Mouse (Mus musculus): ENCODE results near the gene Slc35a1. TPM values are rescaled to one million over a fixed set of nuclear protein-coding genes. Genes with fewer than 3 reads are reported as not detected.
"Not testable (repeated sequence)": the region's sequence is repeated elsewhere in the genome, so short reads cannot be mapped to it uniquely, and the experiment has no call there.

Gene Slc35a1
- 45.4 and 46.1 TPM in 2 replicates for total RNA-seq (2021)
- long read RNA-seq, transcript Slc35a1-201 (8 exons, 2,039 nt), result major isoform, 119 of 127 reads
- long read RNA-seq, partial matches to known transcripts, result 1 of 127 reads
- long read RNA-seq, other reads (novel, unspliced or antisense), result 7 of 127 reads

DNA sequence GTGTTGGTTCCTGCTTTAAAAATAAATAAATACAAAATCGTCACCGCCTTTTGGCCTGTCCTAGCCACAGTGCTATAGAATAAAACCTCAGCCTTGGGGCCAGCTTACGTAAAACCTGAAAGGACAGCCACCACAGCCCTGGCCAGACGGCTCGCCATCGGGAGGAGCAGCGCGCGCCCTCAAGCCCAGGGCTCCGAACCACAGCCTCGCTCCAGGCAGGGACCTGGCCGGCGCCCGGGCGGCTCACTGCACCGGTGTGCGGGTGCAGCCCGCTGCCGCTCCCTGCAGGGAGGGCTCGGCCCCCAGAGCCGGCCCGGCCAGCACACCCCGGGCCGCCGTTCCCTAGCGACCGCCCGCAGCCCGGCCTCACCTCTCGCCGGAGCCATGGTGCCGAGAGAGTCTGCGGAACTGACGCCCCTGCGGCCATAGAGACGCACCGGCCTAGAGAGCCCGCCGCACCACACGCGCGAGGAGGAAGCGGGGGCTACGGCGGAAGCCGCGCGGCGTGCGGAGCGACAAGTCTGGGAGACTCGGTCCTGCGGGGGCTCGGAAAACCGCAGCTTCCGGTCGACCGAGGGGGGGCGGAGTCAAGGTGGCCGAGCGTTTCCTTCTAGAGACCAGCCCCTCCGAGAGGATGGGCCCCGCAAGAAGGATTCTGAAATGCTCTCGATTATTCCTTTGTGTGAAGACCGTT is at the start of gene Slc35a1:
TSS of gene Slc35a1 (minus strand) at position 565 of the 694 bp plus-strand sequence.
- DNase-seq, result peak; percentile 93

DNA sequence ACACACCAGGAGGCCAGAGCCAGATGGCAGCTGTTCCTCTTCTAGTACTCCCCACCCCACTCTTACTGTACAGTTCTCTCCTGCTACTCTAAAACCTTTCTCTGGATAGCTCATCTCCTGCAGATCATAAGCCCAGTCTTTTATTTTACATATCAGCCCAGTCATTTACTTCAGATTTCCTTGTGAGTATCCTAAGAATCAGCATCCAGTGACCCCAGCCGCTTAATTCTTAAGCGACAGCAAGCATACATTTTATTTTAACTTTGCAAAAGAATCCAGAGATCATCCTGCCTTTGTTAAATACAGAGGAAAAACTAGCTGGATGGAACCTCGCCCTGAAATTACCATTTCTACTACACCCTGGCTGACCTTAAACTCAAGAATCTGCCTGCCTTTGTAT is 47.2 kb upstream of the Slc35a1 start:
- no peak for DNase-seq

DNA sequence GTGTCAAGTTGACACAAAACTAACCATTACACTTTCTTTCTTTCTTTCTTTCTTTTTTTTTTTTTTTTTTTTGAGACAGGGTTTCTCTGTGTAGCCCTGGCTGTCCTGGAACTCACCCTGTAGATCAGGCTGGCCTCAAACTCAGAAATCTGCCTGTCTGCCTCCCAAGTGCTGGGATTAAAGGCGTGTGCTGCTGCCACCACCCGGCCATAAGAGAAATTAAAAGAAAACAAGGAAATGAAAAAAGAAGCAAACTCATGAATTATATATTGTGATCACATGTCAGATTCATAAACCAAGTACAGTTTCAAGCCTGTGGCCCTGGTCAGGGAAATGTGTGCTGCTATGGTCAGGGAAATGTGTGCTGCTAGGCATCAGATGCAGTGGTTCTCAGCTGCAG is 46.2 kb upstream of the Slc35a1 start:
- not testable (repeated sequence) for DNase-seq

- DNase-seq, result peak; percentile 87
Observed at GRCm38 (mm10) chr4:34729851-34730341, 42.7 kb upstream of the Slc35a1 start, which contains the start of gene Cfap206. Gene Cfap206, minus strand, starts transcription at chr4:34730206.

GRCm38 (mm10) chr4:34725710-34726109 is 38.5 kb upstream of the Slc35a1 start:
- DNase-seq, result not testable (repeated sequence)

- no peak for DNase-seq
Observed at GRCm38 (mm10) chr4:34724306-34724705, 37.1 kb upstream of the Slc35a1 start.

- no peak for DNase-seq
Observed at GRCm38 (mm10) chr4:34723186-34723585, 35.9 kb upstream of the Slc35a1 start.

DNA sequence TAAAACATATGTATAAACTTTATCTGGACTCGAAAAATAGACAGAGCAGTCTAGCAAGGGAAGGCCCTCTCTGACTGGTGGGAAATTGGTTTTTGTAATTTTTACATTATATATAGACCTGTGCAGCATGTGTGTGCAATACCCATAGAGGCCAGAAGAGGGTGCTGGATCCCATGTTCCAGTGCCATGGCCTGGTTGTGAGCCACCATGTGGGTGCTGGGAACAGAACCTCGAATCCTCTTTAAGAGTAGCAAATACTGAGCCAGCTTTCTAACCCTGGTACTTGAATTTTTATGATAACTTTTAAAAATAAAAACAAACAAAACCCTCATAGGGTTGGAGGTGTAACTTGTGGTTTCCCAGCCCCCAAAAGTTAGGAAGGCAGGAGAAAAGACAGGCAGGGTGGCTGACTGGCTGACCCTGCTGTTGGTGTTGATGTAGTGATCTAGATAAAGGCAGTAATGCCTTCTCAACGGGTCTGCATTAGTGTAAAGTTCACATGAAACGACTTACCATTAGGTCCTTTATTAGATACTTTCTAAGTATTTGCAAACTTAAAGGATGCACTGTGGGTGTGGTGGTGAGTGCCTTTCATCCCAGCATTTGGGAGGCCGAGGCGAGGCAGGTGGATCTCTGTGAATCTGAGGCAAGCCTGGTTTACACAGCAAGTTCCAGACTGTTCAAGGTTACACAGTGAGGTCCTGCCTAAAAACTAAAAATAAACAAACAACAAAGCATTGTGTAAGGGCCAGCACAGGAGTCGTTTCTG is 33.1 kb upstream of the Slc35a1 start:
- no peak for DNase-seq

DNA sequence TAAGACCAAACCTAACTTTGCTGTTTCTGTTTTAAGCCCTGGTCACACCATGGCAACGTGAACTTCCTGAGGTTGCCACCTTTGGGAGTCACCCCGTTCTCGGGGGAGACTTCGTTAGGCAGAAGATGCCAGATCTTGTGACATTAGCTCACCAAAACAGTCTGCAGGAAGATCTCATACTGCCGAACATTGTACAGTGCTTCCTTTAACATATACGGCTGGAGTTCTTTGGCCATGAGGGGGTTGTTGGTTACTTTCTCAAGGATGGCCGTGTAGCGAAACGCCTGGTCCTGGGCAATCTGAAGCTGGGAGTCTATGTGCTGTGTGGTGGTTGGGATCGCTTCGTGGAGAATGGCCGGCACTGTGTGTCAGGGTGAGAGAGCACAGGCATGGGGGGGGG is 32.2 kb upstream of the Slc35a1 start:
- no peak for DNase-seq

- DNase-seq, result no peak
Observed at GRCm38 (mm10) chr4:34715062-34715461, 27.8 kb upstream of the Slc35a1 start.

DNA sequence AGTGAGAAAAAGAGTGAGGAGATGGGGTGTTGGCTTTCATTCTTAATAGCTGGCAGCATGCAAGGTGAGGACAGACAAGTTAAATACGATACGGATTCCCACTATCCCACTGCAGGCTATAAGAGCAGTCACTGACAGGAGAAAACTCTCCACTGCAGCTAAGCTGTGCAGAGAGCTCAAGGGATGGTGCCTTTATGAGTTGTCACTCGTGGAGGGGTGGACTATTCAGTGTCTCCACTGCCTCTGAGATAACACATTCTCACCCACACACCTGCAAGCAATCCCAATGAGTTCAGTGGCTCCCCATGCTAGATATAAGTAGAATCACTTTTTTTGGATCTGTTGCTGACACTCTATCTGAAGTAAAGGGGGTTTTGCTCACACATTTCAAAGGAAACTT is 20.9 kb upstream of the Slc35a1 start:
- DNase-seq, result no peak

DNA sequence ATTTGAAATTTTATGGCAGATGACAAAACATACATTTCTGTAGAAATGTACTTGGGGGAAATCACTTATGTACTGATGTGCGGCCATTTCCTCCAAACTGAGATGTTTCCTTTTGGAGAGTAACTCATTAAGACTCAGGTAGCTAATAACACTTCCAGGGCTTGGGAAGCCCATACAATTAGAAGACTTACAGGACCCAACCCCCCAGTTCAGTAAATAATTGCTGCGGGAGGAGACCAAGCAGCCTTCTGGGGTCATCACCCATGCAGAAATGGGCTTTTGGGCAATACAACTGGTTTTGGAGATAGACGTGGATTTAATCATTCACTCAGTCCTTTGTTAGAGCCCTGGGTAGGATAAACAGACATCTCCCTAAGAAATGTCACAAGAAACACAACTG is 20.0 kb upstream of the Slc35a1 start:
- DNase-seq, result no peak

DNA sequence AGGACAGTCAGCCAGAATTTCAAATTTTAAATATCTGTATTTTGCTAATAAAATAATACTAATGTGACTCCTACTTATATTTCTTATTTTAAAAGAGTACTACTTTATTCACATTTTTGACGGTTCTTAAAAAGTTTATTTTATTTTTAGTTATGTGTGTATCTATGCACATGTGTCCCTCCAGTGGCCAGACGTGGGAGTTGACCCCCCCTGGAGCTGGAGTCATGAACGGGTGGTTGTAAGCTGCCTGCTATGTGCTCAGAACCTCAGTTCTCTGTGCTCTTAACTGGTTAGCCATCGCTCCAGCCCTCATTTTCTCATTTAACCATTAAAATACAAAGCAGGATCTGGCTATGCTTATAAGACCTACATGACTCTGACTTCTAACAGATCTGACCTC is 15.8 kb upstream of the Slc35a1 start:
- no peak for DNase-seq

- DNase-seq, result no peak
Observed at GRCm38 (mm10) chr4:34702231-34702630, 15.0 kb upstream of the Slc35a1 start.

- DNase-seq, result peak; percentile 84
Observed at GRCm38 (mm10) chr4:34701528-34701927, 14.3 kb upstream of the Slc35a1 start.

DNA sequence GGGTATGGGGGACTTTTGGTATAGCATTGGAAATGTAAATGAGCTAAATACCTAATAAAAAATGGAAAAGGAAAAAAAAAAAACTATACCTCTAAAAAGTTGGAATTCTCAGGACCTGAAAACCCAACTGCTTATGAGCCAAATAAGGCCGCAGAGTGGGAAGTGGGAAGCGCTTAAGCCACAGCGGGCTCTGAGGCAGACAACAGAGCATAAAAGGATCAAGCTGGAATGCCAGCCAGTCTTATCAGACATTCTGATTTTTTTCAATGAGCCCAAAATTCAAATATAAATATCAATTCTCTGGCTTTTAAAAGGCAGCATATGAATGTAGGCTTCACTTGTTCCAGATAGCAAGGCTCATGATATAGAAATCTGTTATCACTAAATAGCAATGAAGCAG is 783 bp upstream of the Slc35a1 start:
- no peak for DNase-seq

DNA sequence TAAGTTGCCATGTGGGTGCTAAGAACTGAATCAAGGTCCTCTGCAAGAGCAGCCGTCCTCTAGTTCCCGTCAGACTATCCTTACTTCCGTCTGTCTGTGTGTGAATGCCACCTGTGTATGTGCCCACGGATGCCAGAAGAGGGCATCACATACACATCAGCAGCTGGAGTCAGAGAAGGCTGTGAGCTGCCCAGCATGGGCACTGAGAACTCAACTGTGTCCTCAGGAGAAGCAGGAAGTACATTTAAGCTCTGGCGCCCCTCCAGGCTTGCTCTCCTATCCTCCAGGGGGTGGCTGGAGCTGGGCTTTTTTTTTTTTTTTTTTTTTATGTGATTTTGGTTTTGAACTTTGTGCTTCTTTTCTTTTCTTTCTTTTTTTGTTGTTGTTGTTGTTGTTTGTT is 6.7 kb downstream of the Slc35a1 start:
- peak; percentile 8 for DNase-seq

- DNase-seq, result no peak
Observed at GRCm38 (mm10) chr4:34673721-34674120, 13.5 kb downstream of the Slc35a1 start.

GRCm38 (mm10) chr4:34667923-34668322 is 19.3 kb downstream of the Slc35a1 start:
- no peak for DNase-seq

GRCm38 (mm10) chr4:34661927-34662326 is 25.3 kb downstream of the Slc35a1 start:
- DNase-seq, result no peak

DNA sequence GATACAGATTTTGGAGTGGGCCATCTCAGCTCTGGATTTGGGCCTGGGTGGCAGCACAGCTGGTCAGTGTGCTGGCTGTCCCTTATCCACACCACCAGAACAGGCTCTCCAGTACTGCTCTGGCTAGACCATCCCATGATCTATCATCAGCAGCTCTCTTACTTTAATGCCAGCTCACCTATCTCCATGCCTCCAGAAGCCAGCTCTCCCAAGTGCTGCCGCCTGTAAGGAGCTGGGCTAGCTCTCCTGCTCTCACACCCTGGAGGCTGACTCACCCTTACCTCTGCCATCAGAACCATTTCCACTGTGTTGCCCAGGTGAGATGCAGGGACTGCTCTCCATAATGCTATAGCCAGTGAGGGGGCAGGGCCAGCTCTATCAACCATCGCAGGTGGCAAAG is 25.7 kb downstream of the Slc35a1 start:
- no peak for DNase-seq

DNA sequence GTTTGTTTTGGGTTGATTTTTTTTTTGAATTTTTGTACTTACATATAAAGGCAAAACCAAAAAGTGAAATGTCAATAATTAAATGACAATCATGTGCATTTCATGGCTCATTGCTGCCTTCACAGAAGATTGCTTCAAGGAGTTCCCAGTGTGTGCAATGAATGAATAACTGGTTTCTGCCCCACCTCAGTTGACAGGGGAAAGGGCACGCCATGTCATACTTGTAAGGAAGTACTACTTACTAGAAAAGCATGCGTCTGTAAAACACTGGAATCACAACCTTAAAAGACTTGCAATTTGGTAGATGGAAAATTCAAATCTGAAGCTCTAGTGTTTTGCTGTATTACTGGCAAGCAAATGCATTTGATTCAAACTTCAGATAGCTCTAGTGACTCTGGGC is 28.2 kb downstream of the Slc35a1 start:
- DNase-seq, result no peak

- no peak for DNase-seq
Observed at GRCm38 (mm10) chr4:34656101-34656500, 31.1 kb downstream of the Slc35a1 start.
